Mouse (Mus musculus) embryonic facial prominence, embryonic 14.5 days (tissue): ENCODE results near the gene Zfp212. TPM values are rescaled to one million over a fixed set of nuclear protein-coding genes. Genes with fewer than 3 reads are reported as not detected.

ENCODE experiments used
- ATAC-seq: fragments of 200-750 bp; cut with Nextera tagmentation; 2 replicates; pipeline ENCODE4 v1.8.0; 2017; ENCODE audit warnings: low read depth, moderate number of reproducible peaks, moderate TSS enrichment
- DNase-seq: peaks from one replicate; pipeline ENCODE4 v3.0.0-alpha.2; 2015; ENCODE audit warnings: low spot score
- H3K27ac ChIP-seq: fragments of 300-500 bp; sonication (generic); replicated peaks from 2 replicates; pipeline ENCODE4 v1.5.1; 2014; ENCODE audit warnings: low read depth, mild to moderate bottlenecking, low read length, moderate library complexity
- H3K27me3 ChIP-seq: fragments of 300-500 bp; sonication (generic); replicated peaks from 2 replicates; pipeline ENCODE4 v1.6.1; 2014; ENCODE audit warnings: low read length; ENCODE audit not compliant: control insufficient read depth, insufficient read depth
- H3K36me3 ChIP-seq: fragments of 300-500 bp; sonication (generic); 2 replicates; pipeline ENCODE4 v1.6.1; 2014; ENCODE audit warnings: low read length, mixed read lengths; ENCODE audit not compliant: control insufficient read depth, insufficient read depth
- H3K4me1 ChIP-seq: fragments of 300-500 bp; sonication (generic); 2 replicates; pipeline ENCODE4 v1.6.1; 2014; ENCODE audit warnings: antibody characterized with exemption, low read length; ENCODE audit not compliant: control insufficient read depth, insufficient read depth
- H3K4me2 ChIP-seq: fragments of 300-500 bp; sonication (generic); 2 replicates; pipeline ENCODE4 v1.6.1; 2014; ENCODE audit warnings: low read depth, mild to moderate bottlenecking, low read length, moderate library complexity, mixed read lengths
- H3K4me3 ChIP-seq: fragments of 300-500 bp; sonication (generic); 2 replicates; pipeline ENCODE4 v1.5.1; 2014; ENCODE audit warnings: low read depth, mild to moderate bottlenecking, low read length
- H3K9ac ChIP-seq: fragments of 300-500 bp; sonication (generic); 2 replicates; pipeline ENCODE4 v1.6.1; 2014; ENCODE audit warnings: low read depth, mild to moderate bottlenecking, low read length, moderate library complexity, mixed read lengths
- H3K9me3 ChIP-seq: fragments of 300-500 bp; sonication (generic); 2 replicates; pipeline ENCODE4 v1.6.1; 2016; ENCODE audit warnings: low read length; ENCODE audit not compliant: control insufficient read depth
- WGBS: fragments of 180-500 bp; shearing (Covaris S2); extraction: QIAGEN DNeasy Blood & Tissue Kit; methylation state at CpG from one replicate; pipeline ENCODE4 v1.1.7; 2014; 5-methylcytosine and 5-hydroxymethylcytosine counted together
- polyA plus RNA-seq: library from polyadenylated mRNA; unstranded; fragments of >200 nt; fragmentation: Nextera tagmentation; extraction: Ambion mirVana; gene quantifications from 2 replicates; pipeline ENCODE4 v1.2.1, GENCODE M21; 2014

Gene Zfp212
- polyA plus RNA-seq, 1 experiment from 2014 or later: 12.5 TPM

- DNase-seq: no peak
- Histone ChIP-seq H3K9me3 (no peaks in the 10 kb centered on the region), H3K4me2 (no peak overlapping the region), H3K36me3 (peaks cover 87% of the 10 kb centered on the region), H3K4me1 (0 out of 2 replicates have a peak, but pooled peaks cover 4% of the 10 kb centered on the region), H3K9ac (no peak overlapping the region), H3K27me3 (no peaks in the 10 kb centered on the region), H3K4me3 (no peak overlapping the region), H3K27ac (no peak overlapping the region)
- WGBS: 88% methylated on average over 8 of the region's 8 CpGs
- ATAC-seq: no peak
Measured at GRCm38 (mm10) chr6:47888812-47889383, 31.4 kb upstream of the Zfp212 start.

- Histone ChIP-seq H3K27ac (no peak overlapping the region), H3K4me2 (no peak overlapping the region), H3K9me3 (no peaks in the 10 kb centered on the region), H3K4me1 (no peaks in the 10 kb centered on the region), H3K27me3 (no peaks in the 10 kb centered on the region), H3K9ac (no peak overlapping the region), H3K4me3 (no peak overlapping the region), H3K36me3 (peaks cover 71% of the 10 kb centered on the region)
- DNase-seq (no peak), ATAC-seq (no peak)
- WGBS: 90% methylated on average over 6 of the region's 6 CpGs
Measured at GRCm38 (mm10) chr6:47899416-47899815, 20.9 kb upstream of the Zfp212 start.

- Histone ChIP-seq H3K27me3 (no peaks in the 10 kb centered on the region), H3K4me3 (no peak overlapping the region), H3K9me3 (no peaks in the 10 kb centered on the region), H3K4me1 (no peaks in the 10 kb centered on the region), H3K36me3 (peaks cover 88% of the 10 kb centered on the region), H3K4me2 (no peak overlapping the region), H3K9ac (no peak overlapping the region), H3K27ac (no peak overlapping the region)
- ATAC-seq (no peak), DNase-seq (no peak)
- 67% methylated on average over 4 of the region's 4 CpGs for WGBS
Measured at GRCm38 (mm10) chr6:47903587-47903986, 16.7 kb upstream of the Zfp212 start.

- Histone ChIP-seq H3K4me1 (no peaks in the 10 kb centered on the region), H3K9me3 (no peaks in the 10 kb centered on the region), H3K9ac (no peak overlapping the region), H3K27ac (no peak overlapping the region), H3K27me3 (no peaks in the 10 kb centered on the region), H3K4me3 (no peak overlapping the region), H3K36me3 (peaks cover 83% of the 10 kb centered on the region), H3K4me2 (no peak overlapping the region)
- WGBS: 62% methylated on average over 19 of the region's 19 CpGs
- ATAC-seq (no peak), DNase-seq (no peak)
Measured at GRCm38 (mm10) chr6:47904361-47904760, 15.9 kb upstream of the Zfp212 start.

- H3K36me3 ChIP-seq: peaks cover 75% of the 10 kb centered on the region
- H3K4me3 ChIP-seq: no peak overlapping the region
- DNase-seq (no peak), ATAC-seq (no peak)
- H3K27me3 ChIP-seq: no peaks in the 10 kb centered on the region
- 69% methylated on average over 42 of the region's 44 CpGs for WGBS
- H3K4me2 ChIP-seq: no peak overlapping the region
- H3K27ac ChIP-seq: no peak overlapping the region
- no peaks in the 10 kb centered on the region for H3K4me1 ChIP-seq
- no peak overlapping the region for H3K9ac ChIP-seq
- no peaks in the 10 kb centered on the region for H3K9me3 ChIP-seq
Measured at GRCm38 (mm10) chr6:47904917-47905695, 15.2 kb upstream of the Zfp212 start.

GRCm38 (mm10) chr6:47906326-47906725, 13.9 kb upstream of the Zfp212 start:
- H3K4me3 ChIP-seq: no peak overlapping the region
- H3K4me2 ChIP-seq: no peak overlapping the region
- no peaks in the 10 kb centered on the region for H3K27me3 ChIP-seq
- 96% methylated on average over 5 of the region's 5 CpGs for WGBS
- H3K36me3 ChIP-seq: peaks cover 63% of the 10 kb centered on the region
- no peaks in the 10 kb centered on the region for H3K4me1 ChIP-seq
- ATAC-seq (no peak), DNase-seq (no peak)
- no peak overlapping the region for H3K9ac ChIP-seq
- H3K9me3 ChIP-seq: no peaks in the 10 kb centered on the region
- H3K27ac ChIP-seq: no peak overlapping the region

- Histone ChIP-seq H3K27me3 (no peaks in the 10 kb centered on the region), H3K36me3 (peaks cover 36% of the 10 kb centered on the region), H3K4me2 (no peak overlapping the region), H3K27ac (no peak overlapping the region), H3K9ac (no peak overlapping the region), H3K9me3 (no peaks in the 10 kb centered on the region), H3K4me3 (no peak overlapping the region), H3K4me1 (no peaks in the 10 kb centered on the region)
- 81% methylated on average over 1 of the region's 1 CpGs for WGBS
- ATAC-seq (no peak), DNase-seq (no peak)
Measured at GRCm38 (mm10) chr6:47909007-47909406, 11.3 kb upstream of the Zfp212 start.

GRCm38 (mm10) chr6:47911650-47912049, 8.6 kb upstream of the Zfp212 start:
- Histone ChIP-seq H3K27ac (no peak overlapping the region), H3K9me3 (no peaks in the 10 kb centered on the region), H3K9ac (no peak overlapping the region), H3K36me3 (peaks cover 10% of the 10 kb centered on the region), H3K4me3 (no peak overlapping the region), H3K27me3 (no peaks in the 10 kb centered on the region), H3K4me1 (no peaks in the 10 kb centered on the region), H3K4me2 (no peak overlapping the region)
- ATAC-seq (no peak), DNase-seq (no peak)
- WGBS: 70% methylated on average over 1 of the region's 1 CpGs

GRCm38 (mm10) chr6:47912991-47913390, 7.3 kb upstream of the Zfp212 start:
- no peak overlapping the region for H3K27ac ChIP-seq
- H3K9me3 ChIP-seq: no peaks in the 10 kb centered on the region
- no peak overlapping the region for H3K9ac ChIP-seq
- ATAC-seq (no peak), DNase-seq (no peak)
- H3K27me3 ChIP-seq: no peaks in the 10 kb centered on the region
- no peaks in the 10 kb centered on the region for H3K4me1 ChIP-seq
- no peak overlapping the region for H3K4me2 ChIP-seq
- 61% methylated on average over 3 of the region's 3 CpGs for WGBS
- H3K36me3 ChIP-seq: no peaks in the 10 kb centered on the region
- no peak overlapping the region for H3K4me3 ChIP-seq
